Mouse (Mus musculus) embryo, embryonic 11.5 days (tissue): ENCODE results near the gene Snd1.
"Not testable (repeated sequence)": the region's sequence is repeated elsewhere in the genome, so short reads cannot be mapped to it uniquely, and the experiment has no call there.

Experiments
- DNase-seq: peaks from one replicate; pipeline ENCODE4 v3.0.0-alpha.2; 2012; ENCODE audit warnings: low read depth, low spot score

Snd1 gene

DNA sequence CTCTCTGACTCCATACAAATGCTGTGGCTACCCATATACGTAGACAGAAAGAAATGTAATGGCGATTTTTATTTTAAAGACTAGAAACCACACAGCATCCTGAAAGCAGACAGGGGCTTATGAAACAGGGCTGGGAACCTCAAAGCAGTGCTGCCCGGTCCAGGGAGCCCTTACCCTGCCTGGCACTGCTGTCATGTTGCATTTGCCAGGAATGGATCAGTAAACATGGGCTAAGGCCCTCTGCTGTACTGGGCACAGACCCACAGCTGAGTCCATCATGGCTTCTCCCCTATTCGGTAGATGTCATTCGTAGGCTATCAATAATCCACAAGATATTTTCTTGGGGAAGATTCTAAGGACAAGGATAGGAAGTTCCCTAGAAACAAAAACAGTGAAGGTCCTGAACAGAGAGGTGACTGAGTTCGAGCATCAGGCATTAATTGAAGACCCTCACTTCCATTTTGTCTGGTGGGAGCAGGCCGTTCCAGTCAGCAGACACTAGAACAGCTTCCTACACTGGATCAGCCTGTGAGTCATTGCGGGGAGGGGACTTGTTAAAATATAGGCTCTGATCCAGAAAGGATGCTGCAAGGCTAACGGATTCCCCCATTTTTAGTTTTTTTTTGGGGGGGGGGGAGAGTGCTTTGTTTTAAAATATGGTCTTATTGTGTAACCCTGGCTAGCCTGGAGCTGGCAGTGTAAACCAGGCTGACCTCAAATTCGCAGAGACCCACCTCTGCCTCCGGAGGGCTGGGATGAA lies 422.6 kb downstream of the Snd1 start:
- DNase-seq = no peak

- DNase-seq = no peak
Observed at GRCm38 (mm10) chr6:28898836-28899235, 423.9 kb downstream of the Snd1 start.

- no peak for DNase-seq
Observed at GRCm38 (mm10) chr6:28902573-28902972, 427.6 kb downstream of the Snd1 start.

DNA sequence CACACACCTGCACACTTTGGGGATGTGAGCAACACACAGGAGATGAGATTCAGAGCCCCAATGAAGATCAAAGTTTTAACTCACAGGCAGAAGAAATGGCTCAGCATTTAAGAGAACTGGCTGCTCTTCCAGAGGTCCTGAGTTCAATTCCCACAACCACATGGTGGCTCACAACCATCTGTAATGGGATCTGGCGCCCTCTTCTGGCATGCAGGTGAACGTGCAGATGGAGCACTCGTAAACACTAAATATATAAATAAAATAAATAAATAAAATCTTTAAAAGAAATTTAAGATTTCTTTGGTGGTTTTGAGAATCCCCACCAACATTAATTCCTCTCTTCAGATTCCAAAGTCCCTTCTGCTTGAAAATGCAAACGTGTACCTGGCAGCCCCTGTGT lies 429.5 kb downstream of the Snd1 start:
- DNase-seq = no peak

GRCm38 (mm10) chr6:28905301-28905700 lies 430.4 kb downstream of the Snd1 start:
- no peak for DNase-seq

DNA sequence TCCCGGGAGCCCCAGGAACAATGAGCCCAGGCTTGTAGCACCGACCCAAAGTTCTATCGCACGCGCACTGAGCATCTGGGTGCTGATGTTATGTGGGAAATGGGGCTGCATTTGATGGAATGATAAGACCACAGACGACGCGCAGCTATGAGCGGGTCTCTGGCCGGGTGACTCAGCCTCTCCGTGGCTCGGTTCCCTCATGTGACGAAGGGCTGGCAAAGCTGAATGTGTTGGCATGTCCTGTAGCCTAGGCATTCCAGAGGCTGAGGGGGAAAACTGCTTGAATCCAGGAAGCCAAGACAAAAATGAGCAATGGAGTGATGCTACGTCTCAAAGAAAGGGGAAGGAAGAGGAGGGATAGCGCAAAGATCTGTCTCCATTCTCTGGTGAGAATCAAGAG lies 434.9 kb downstream of the Snd1 start:
- no peak for DNase-seq

DNA sequence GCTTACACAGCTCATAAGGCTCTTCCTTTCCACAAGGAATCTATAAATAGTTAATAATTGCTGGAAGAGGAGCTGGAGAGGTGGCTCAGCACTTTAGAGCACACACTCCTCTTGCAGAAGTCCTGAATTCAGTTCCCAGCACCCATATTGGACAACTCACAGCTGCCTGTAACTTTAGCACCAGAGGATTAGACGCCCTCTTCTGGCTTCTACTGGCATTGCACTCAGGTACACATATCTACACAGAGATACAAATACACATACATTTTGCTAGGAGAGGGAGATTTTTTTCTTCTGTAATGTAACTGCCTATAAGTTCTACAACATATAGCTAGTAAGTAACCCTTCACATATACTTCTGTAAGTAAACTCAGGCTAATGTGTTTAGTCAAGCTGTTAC lies 440.0 kb downstream of the Snd1 start:
- DNase-seq = no peak

- DNase-seq = no peak
Observed at GRCm38 (mm10) chr6:28916630-28917029, 441.7 kb downstream of the Snd1 start.

GRCm38 (mm10) chr6:28919346-28919745 lies 444.4 kb downstream of the Snd1 start:
- DNase-seq = no peak

DNA sequence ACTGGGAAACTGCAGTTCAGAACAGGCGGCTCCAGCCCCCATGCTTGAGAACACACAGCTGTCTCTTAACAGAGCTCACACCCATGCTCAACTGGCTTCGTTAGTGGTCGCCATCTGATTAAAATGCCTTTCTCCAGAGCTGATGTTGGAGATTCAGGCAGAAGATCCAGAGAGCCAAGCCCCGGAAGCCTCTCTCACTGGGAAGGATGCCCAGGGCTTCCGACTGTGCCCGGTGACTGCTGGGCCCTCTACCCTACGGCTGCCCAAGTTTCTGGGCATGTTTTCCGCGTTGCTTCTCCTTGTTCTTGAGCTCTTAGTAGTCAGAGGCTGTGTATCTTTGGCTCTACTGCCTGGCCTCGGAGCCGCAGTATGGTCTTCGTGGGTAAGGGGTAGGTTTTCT lies 447.4 kb downstream of the Snd1 start:
- DNase-seq = no peak

DNA sequence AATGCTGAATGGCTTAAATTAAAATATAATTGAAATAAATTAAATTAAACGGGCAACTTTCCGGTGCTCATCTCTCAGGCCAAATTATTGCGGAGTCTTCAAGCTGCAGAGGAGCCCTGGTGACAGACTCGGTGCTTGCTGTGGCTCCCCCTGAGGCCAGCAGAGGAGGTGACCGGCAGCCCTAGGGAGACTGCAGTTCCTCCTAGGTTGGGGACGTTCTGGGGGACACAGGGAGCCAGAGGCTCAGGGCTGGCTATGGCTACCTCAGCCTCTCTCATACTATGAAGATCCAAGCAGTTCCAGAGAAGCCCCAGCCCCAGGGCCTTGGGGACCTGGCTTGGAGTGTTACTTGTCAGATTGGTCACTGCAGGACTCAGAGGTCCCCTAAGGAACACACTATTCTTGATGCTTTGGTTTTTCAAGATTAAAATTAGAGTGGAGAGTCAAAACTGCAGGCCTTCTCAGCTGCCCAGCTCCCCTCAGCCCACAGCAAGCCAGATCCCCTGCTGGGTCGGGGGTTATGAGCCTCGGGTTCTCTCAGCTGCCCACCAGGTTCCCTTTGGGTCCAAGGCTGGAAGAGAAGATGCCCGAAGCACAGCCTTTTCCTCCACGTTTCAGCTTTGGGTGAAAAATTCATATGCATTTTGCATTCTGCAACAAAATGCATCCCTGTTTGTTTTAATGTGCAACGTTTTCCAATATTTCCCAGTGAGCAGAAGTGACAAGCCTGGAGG lies 448.3 kb downstream of the Snd1 start:
- DNase-seq = no peak

DNA sequence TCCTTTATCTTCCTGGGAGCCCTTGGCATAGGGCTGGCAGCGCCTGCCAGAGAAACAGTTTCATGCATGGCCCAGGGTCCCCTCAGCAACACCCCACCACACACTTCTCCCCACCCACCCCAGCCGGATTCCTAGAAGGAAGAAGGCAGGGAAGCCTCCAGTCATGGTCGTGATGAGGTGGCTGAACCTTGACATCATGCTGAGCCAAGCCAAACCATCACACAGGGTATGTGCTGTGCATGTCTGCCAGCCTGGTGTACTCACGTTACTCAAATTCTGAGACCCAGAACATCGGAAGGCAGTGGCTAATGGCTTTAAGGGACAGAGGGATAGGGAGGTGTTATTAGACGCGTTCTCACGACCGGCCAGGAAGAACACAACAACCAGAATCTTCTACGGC lies 448.9 kb downstream of the Snd1 start:
- no peak for DNase-seq

DNA sequence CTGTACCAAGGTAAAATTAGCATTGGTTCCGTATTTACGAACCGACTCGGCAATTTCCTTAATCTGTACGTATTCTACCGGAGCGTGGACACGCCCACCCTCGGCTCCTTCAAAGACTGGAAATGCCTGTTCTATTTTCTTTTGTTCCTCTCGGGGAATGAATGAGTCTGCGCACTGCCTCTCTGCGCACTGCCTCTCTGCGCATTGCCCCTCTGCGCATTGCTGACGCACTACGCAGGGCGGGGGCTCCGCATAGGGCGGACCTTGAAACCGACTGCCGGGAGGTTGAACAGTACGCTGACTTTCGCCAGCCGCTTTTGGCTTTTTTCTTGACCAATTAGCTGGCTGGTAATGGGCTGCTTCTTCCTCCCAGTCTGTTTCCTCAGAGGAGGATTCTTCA lies 453.0 kb downstream of the Snd1 start:
- not testable (repeated sequence) for DNase-seq

GRCm38 (mm10) chr6:28929169-28929803 lies 454.3 kb downstream of the Snd1 start:
- peak; percentile 30 for DNase-seq

DNA sequence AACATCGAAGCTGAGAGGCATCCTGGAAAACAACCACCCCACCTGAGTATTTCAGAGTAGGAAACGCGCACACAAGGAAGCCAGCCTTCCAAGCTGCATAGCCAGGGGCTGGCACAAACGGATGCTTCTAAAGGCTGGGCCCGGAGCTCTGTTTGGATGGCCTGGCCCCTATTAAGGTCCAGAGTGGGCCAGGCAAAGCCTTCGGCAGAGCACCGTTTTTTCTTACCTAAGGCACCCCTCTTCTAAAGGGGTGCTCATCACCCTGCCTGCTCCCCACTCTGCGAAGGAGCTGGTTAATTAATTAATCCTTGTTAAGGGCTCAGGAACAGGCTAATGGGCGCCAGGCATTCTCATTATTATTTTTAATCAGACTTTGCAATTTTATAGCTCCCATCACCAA lies 456.3 kb downstream of the Snd1 start:
- DNase-seq = no peak

GRCm38 (mm10) chr6:28931636-28932327 lies 456.8 kb downstream of the Snd1 start:
- DNase-seq = no peak

DNA sequence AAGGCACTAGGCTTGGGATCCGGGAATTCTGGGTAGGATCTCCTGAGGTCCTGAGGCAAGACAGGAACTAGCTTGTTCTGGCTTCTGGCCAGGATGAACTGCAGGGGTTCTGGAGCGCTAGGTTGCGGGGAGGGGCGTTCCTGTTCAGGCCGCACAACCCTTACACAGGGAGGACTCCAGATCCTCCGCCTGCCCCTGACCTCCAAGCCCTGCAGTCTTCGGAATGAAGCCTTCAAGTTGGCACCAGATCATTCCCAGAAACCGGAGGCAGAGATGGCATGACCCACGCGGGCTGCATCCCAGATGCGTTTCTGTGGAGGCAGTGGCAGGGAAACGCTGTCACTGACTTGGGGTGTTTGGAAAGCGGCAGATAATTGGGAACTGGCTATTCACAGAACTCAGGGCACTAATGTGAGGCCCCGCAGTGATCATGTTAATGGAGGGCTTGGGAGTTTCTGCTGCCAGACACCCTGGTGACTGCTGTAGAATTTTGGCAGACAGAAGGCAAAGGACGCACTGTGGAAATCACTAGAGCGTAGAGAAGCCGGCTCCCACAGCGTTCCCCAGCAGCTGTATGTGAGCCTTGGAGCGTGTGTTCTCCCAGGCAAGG lies 457.5 kb downstream of the Snd1 start:
- DNase-seq = no peak

- no peak for DNase-seq
Observed at GRCm38 (mm10) chr6:28935736-28936135, 460.8 kb downstream of the Snd1 start.

- DNase-seq = no peak
Observed at GRCm38 (mm10) chr6:28947254-28947653, 472.3 kb downstream of the Snd1 start.

DNA sequence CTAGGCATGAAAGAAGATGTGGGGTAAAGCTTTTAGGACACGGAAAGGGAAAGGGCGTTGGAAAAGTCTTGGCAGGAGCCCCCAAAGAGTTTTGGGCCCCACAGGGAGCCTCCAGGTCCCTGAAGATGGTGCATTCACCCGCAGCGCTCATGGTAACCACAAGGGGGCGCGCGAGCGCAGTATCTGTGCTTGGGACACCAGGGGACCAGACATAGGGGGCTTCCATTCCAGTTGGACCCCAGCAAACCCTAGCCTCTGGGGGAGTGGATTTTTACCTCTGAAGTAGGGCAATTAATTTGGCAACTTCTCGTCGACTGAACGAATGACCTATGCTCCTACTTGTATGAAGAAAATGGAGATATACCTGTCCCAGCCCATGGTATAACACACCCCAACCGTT lies 474.3 kb downstream of the Snd1 start:
- DNase-seq = peak; percentile 58

- DNase-seq = no peak
Observed at GRCm38 (mm10) chr6:28955581-28955980, 480.6 kb downstream of the Snd1 start.

GRCm38 (mm10) chr6:28957486-28957885 lies 482.5 kb downstream of the Snd1 start:
- no peak for DNase-seq
